In the genomic region with DNA sequence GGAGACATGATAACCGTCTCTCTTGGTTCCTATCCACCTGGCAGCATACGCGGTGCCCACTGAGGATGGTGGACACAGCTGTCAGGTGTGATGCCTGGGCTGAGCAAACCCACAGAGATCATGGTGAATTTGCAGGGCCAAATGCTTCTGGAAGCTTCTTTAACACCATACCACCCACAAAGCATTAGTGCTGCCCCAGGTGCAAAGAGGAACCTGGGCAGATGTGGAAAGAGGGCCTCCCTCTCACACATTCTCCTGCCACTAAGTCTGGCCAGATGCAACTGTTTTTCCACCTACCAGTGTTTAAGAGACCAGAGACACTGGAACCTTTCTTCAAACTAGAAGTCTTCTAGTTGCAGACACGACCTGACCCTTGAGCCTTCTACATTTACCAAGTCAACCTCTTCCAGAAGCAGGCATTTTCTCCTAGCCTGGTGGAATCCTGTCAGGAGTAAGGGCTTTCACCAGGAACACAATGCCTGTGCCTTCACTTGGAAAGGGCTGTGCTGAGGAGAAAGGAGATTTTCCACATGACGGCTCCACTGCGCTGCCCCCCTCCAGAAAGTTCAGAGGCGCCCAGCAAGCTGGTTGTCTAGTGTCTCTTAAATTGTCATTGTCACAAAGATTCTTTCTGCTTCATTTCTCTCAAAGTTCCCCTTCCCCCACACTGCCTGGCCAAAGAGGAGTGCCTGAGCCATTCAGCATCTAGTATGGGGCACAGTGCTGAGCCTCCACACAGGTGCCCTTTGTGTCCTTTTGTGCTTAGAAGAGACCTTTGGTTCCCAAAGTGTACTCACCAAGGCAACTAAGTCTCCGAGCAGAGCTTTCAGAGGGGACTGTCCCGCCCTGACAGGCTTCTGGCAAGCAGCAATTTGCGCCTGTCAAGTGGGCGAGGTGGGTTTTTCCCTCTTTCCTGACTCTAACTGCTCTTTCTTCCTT, we compare ENCODE assay signal across 9 mouse cellular contexts. TPM values are rescaled to one million over a fixed set of nuclear protein-coding genes. Genes with fewer than 3 reads are reported as not detected.
DNase-seq lines count a peak whose midpoint lies in the region; ATAC-seq and TF ChIP-seq lines count a peak whose summit lies in the region.
"Had no signal": no experiment of that assay in that cellular context is flagged by ENCODE, and none has a peak within 500 bp of the region (broad histone marks: within the 10 kb centered on the region; RNA-seq: fewer than 3 reads in every experiment).

No protein-coding gene starts in this region.

- H3K27me3 ChIP-seq in neural tube, embryonic 11.5 days (ENCODE audit: control insufficient read depth, insufficient read depth, low read length): no peaks in the 10 kb centered on the region
- H3K27me3 ChIP-seq in kidney, postnatal 0 days (ENCODE audit: insufficient read depth, low read length): no peaks in the 10 kb centered on the region
- H3K27me3 ChIP-seq: limb, embryonic 13.5 days had no signal

- H3K9ac ChIP-seq in neural tube, embryonic 11.5 days (ENCODE audit: low read length): no peak overlapping the region
- H3K9ac ChIP-seq in kidney, postnatal 0 days (ENCODE audit: low read depth, low read length): no peak overlapping the region
- H3K9ac ChIP-seq: limb, embryonic 13.5 days had no signal

- H3K4me2 ChIP-seq in neural tube, embryonic 11.5 days (ENCODE audit: low read depth): no peak overlapping the region
- no peak overlapping the region for H3K4me2 ChIP-seq in kidney, postnatal 0 days (ENCODE audit: low read length)
- H3K4me2 ChIP-seq: limb, embryonic 13.5 days had no signal

- H3K27ac ChIP-seq in neural tube, embryonic 11.5 days (ENCODE audit: low read depth, low read length): no peak overlapping the region
- H3K27ac ChIP-seq in kidney, postnatal 0 days: peak overlapping the region; percentile 73
- H3K27ac ChIP-seq: limb, embryonic 13.5 days had no signal

- H3K9me3 ChIP-seq in neural tube, embryonic 11.5 days (ENCODE audit: control insufficient read depth, low read length): no peaks in the 10 kb centered on the region
- H3K9me3 ChIP-seq in kidney, postnatal 0 days (replicated peaks; ENCODE audit: low read length): no peaks in the 10 kb centered on the region
- H3K9me3 ChIP-seq: limb, embryonic 13.5 days had no signal

- H3K4me1 ChIP-seq in neural tube, embryonic 11.5 days (ENCODE audit: control insufficient read depth, insufficient read depth, low read length): peaks cover 9% of the 10 kb centered on the region; the same call in 1 of the 2 replicates
- H3K4me1 ChIP-seq in kidney, postnatal 0 days (replicated peaks; ENCODE audit: insufficient read depth, low read length): peaks cover 29% of the 10 kb centered on the region; the same call in 1 of the 2 replicates

- 0 out of 2 replicates have a peak, but pooled peaks have one; percentile 50 for ATAC-seq in neural tube, embryonic 11.5 days (ENCODE audit: insufficient read depth, low FRiP score, low TSS enrichment)
- peak; percentile 81 for ATAC-seq in kidney, postnatal 0 days (replicated peaks; ENCODE audit: low FRiP score, low read depth)

- TF ChIP-seq CTCF in kidney, postnatal 0 days (IDR thresholded peaks at IDR 0.05; ENCODE audit: low read depth): no peak

- WGBS in neural tube, embryonic 11.5 days: 58% methylated on average over 11 of the region's 11 CpGs
- WGBS in kidney, postnatal 0 days: 62% methylated on average over 11 of the region's 11 CpGs

- DNase-seq in neural tube, embryonic 11.5 days (ENCODE audit: low spot score): peak; percentile 41
- no peak for DNase-seq in neural tube, embryonic 10.5 days (ENCODE audit: extremely low spot score, low spot score)
- peak; percentile 57 for DNase-seq in embryo, embryonic 11 days
- peak; percentile 80 for DNase-seq in kidney, postnatal 0 days (ENCODE audit: low spot score)
- peak; percentile 46 for DNase-seq in thymus, postnatal 25 days
- DNase-seq in ovary, postnatal 10 days (ENCODE audit: low spot score): no peak
- DNase-seq in layer of hippocampus, postnatal 10 days (ENCODE audit: low spot score in 2 of 2): no peak
- no peak for DNase-seq in lung, postnatal 14 days

- no peaks in the 10 kb centered on the region for H3K36me3 ChIP-seq in neural tube, embryonic 11.5 days (ENCODE audit: control insufficient read depth, insufficient read depth, low read length)
- no peaks in the 10 kb centered on the region for H3K36me3 ChIP-seq in kidney, postnatal 0 days (ENCODE audit: insufficient read depth, low read length)
- H3K36me3 ChIP-seq: limb, embryonic 13.5 days had no signal

- no peak overlapping the region for H3K4me3 ChIP-seq in neural tube, embryonic 11.5 days (ENCODE audit: low read depth, low read length)
- no peak overlapping the region for H3K4me3 ChIP-seq in kidney, postnatal 0 days (replicated peaks; ENCODE audit: low read depth, low read length)
- H3K4me3 ChIP-seq: limb, embryonic 13.5 days had no signal

RNA-seq across cellular contexts. Expression of a gene that starts 34.1 kb away (rescaled TPM):
- 17.3 and 19.5 TPM in 2 replicates for polyA plus RNA-seq in neural tube, embryonic 11.5 days (2014; fragmentation: Nextera tagmentation; extraction: Ambion mirVana)
- polyA plus RNA-seq in kidney, postnatal 0 days (2015; fragmentation: Nextera tagmentation; extraction: Ambion mirVana): 15.7 and 16.5 TPM in 2 replicates
- total RNA-seq in layer of hippocampus, postnatal 10 days (2021): 10 to 100 TPM in 1 of 2 experiments, 1 to 10 TPM in 1; 8.9 to 11.3 TPM

Comparison
In these comparisons a context has a peak if more than half of its experiments do, and no peak if none do; other contexts are left out.
1. DNase-seq: peak in neural tube, embryonic 11.5 days (single experiment), embryo, embryonic 11 days (single experiment), kidney, postnatal 0 days (single experiment) and thymus, postnatal 25 days (single experiment); none in neural tube, embryonic 10.5 days (single experiment), ovary, postnatal 10 days (single experiment), layer of hippocampus, postnatal 10 days (0 of 2) and lung, postnatal 14 days (single experiment).